Mouse (Mus musculus) neural tube, embryonic 13.5 days (tissue): ENCODE measurements around the gene Srsf7. TPM values are rescaled to one million over a fixed set of nuclear protein-coding genes. Genes with fewer than 3 reads are reported as not detected.

ENCODE experiments used
- polyA plus RNA-seq: library from polyadenylated mRNA; unstranded; fragments of >200 nt; fragmentation: Nextera tagmentation; extraction: Ambion mirVana; gene quantifications from 2 replicates; pipeline ENCODE4 v1.2.1, GENCODE M21; 2015

Gene Srsf7
- polyA plus RNA-seq, 1 experiment from 2014 or later = 470 TPM

Other genes with a start within 250 kb of the Srsf7 start
- gene Hnrnpll, start 145.0 kb downstream of the Srsf7 start, polyA plus RNA-seq = 66.7 and 77.3 TPM in 2 replicates
- gene Galm, start 79.8 kb downstream of the Srsf7 start, polyA plus RNA-seq = 2.0 and 2.1 TPM in 2 replicates
- gene Ttc39d, start 153 bp upstream of the Srsf7 start, polyA plus RNA-seq = not detected in 2 replicates
- 21.5 and 23.7 TPM in 2 replicates for gene Gemin6, start 17.1 kb upstream of the Srsf7 start, polyA plus RNA-seq
- gene Morn2, start 82.9 kb upstream of the Srsf7 start, polyA plus RNA-seq = 52.8 and 55.9 TPM in 2 replicates
- gene Dhx57, start 83.2 kb upstream of the Srsf7 start, polyA plus RNA-seq = 45.7 and 47.2 TPM in 2 replicates
- gene Arhgef33, start 100.1 kb upstream of the Srsf7 start, polyA plus RNA-seq = 0.85 and 0.87 TPM in 2 replicates
- gene Gm10190, start 166.2 kb upstream of the Srsf7 start, polyA plus RNA-seq = 1.2 and 2.0 TPM in 2 replicates